8 mouse cellular contexts compared by ENCODE assay signal in the genomic region with DNA sequence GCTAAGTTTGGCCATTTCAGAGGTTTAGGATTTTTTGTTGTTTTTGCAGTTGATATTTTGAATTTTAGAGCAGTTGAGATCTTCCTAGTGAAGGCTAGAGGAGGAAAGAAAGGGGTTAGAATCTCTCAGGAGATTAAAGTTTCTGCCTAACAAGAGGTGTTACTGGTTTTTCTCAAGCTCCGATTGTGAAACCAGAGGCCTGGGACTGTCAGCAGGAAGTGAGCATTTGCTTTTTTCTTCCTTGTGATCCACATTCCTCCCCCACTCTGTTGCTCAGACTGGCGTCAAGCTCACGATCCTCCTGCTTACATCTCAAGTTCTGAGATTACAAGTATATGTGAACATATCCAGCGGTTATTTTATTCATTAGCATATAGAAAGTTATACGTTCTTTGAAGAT. TPM values are rescaled to one million over a fixed set of nuclear protein-coding genes. Genes with fewer than 3 reads are reported as not detected.
DNase-seq lines count a peak whose midpoint lies in the region; ATAC-seq and TF ChIP-seq lines count a peak whose summit lies in the region.

No protein-coding gene starts in this region.

- no peaks in the 10 kb centered on the region for H3K36me3 ChIP-seq in liver, embryonic 16.5 days (ENCODE audit: control insufficient read depth, insufficient read depth)
- H3K36me3 ChIP-seq in thymus, adult 2 months (ENCODE audit: control insufficient read depth, insufficient read depth, low read length): no peaks in the 10 kb centered on the region
- H3K36me3 ChIP-seq in forebrain, embryonic 14.5 days (ENCODE audit: control insufficient read depth, insufficient read depth, low read length): no peaks in the 10 kb centered on the region

- H3K4me2 ChIP-seq in liver, embryonic 16.5 days (ENCODE audit: low read depth, low read length): no peak overlapping the region
- no peak overlapping the region for H3K4me2 ChIP-seq in forebrain, embryonic 14.5 days (ENCODE audit: low read length)

- 0 out of 2 replicates have a peak overlapping the region, but pooled peaks have one; percentile 16 for H3K27ac ChIP-seq in liver, embryonic 16.5 days (ENCODE audit: low read length)
- H3K27ac ChIP-seq in thymus, adult 2 months (ENCODE audit: control insufficient read depth, insufficient read depth, low read length): no peak overlapping the region; the same call in 1 of the 2 replicates
- H3K27ac ChIP-seq in forebrain, embryonic 14.5 days (ENCODE audit: low read depth, low read length): no peak overlapping the region

- ATAC-seq in liver, embryonic 16.5 days (ENCODE audit: low read depth): no peak
- ATAC-seq in forebrain, embryonic 14.5 days: no peak

- no peak for TF ChIP-seq CTCF in thymus, adult 2 months (IDR thresholded peaks at IDR 0.05; ENCODE audit: borderline replicate concordance, control insufficient read depth, extremely low read depth, insufficient read depth, low read length, poor library complexity)

- intact Hi-C loops in left cerebral cortex, postnatal 4 days (cut with DNase I): no loop called here

- H3K9me3 ChIP-seq in liver, embryonic 16.5 days (replicated peaks; ENCODE audit: control insufficient read depth, low read length): no peaks in the 10 kb centered on the region
- no peaks in the 10 kb centered on the region for H3K9me3 ChIP-seq in forebrain, embryonic 14.5 days (replicated peaks; ENCODE audit: control insufficient read depth, low read length)

- no peak for TF ChIP-seq POLR2A in thymus, adult 2 months (IDR thresholded peaks at IDR 0.05; ENCODE audit: control insufficient read depth, extremely low read depth, insufficient read depth, low read length, poor library complexity)

- 38% methylated on average over 5 of the region's 5 CpGs for WGBS in liver, embryonic 16.5 days (ENCODE audit: insufficient replicate concordance)
- 28% methylated on average over 5 of the region's 5 CpGs for WGBS in thymus, adult 2 months
- 60% methylated on average over 5 of the region's 5 CpGs for WGBS in forebrain, embryonic 14.5 days

- DNase-seq in layer of hippocampus, adult 9-11 months: peak; percentile 46
- no peak for DNase-seq in layer of hippocampus, postnatal 10 days (ENCODE audit: low spot score in 2 of 2)
- DNase-seq in heart, adult 9 months (ENCODE audit: low spot score in 2 of 2): peak; percentile 30 to 41
- peak; percentile 29 for DNase-seq in thymus, adult 2 months
- no peak for DNase-seq in ovary, postnatal 14 days (ENCODE audit: low spot score)
- no peak for DNase-seq in left cerebral cortex, postnatal 4 days
- DNase-seq in forebrain, embryonic 14.5 days (ENCODE audit: low spot score): no peak

- peaks cover 3% of the 10 kb centered on the region for H3K4me1 ChIP-seq in liver, embryonic 16.5 days (ENCODE audit: control insufficient read depth, low read depth, low read length)
- H3K4me1 ChIP-seq in thymus, adult 2 months (replicated peaks; ENCODE audit: control insufficient read depth, insufficient read depth, low read length): peaks cover 2% of the 10 kb centered on the region; the same call in 1 of the 2 replicates
- H3K4me1 ChIP-seq in forebrain, embryonic 14.5 days (ENCODE audit: control insufficient read depth, insufficient read depth, low read length): no peaks in the 10 kb centered on the region

- H3K4me3 ChIP-seq in liver, embryonic 16.5 days (ENCODE audit: low read depth, low read length): no peak overlapping the region
- no peak overlapping the region for H3K4me3 ChIP-seq in thymus, adult 2 months (ENCODE audit: control insufficient read depth, insufficient read depth, low read length)
- H3K4me3 ChIP-seq in forebrain, embryonic 14.5 days (ENCODE audit: low read depth, low read length): no peak overlapping the region

- no peak overlapping the region for H3K9ac ChIP-seq in liver, embryonic 16.5 days (ENCODE audit: low read depth, low read length)
- H3K9ac ChIP-seq in forebrain, embryonic 14.5 days (ENCODE audit: low read length): no peak overlapping the region

- H3K27me3 ChIP-seq in liver, embryonic 16.5 days (ENCODE audit: control insufficient read depth, insufficient read depth, low read depth, low read length): no peaks in the 10 kb centered on the region
- H3K27me3 ChIP-seq in thymus, adult 2 months (ENCODE audit: control insufficient read depth, insufficient read depth, low read length): no peaks in the 10 kb centered on the region
- H3K27me3 ChIP-seq in forebrain, embryonic 14.5 days (replicated peaks; ENCODE audit: control insufficient read depth, insufficient read depth, low read length): no peaks in the 10 kb centered on the region

RNA-seq across cellular contexts. Expression of a gene that starts 5.0 kb away (rescaled TPM):
- total RNA-seq in layer of hippocampus, postnatal 10 days (2021): 10 to 100 TPM in 1 of 2 experiments, 1 to 10 TPM in 1; 9.0 to 10.8 TPM
- polyA plus RNA-seq in liver, embryonic 16.5 days (2015; fragmentation: Nextera tagmentation; extraction: Ambion mirVana): 2.2 and 2.6 TPM in 2 replicates
- 0.88 and 3.2 TPM in 2 replicates for polyA plus RNA-seq in thymus, adult 2 months (2012; rRNA removed)
- total RNA-seq in left cerebral cortex, postnatal 4 days (2021): 1 to 10 TPM; 2.4 to 2.8 TPM
- polyA plus RNA-seq in forebrain, embryonic 14.5 days (2014; fragmentation: Nextera tagmentation; extraction: Ambion mirVana): 0.68 and 0.74 TPM in 2 replicates

RNA-seq across cellular contexts. Expression of a gene that starts 24.6 kb away (rescaled TPM):
- under 1 TPM in 1 of 2 experiments, not detected in 1; 0.29 TPM for total RNA-seq in layer of hippocampus, postnatal 10 days (2021)
- polyA plus RNA-seq in liver, embryonic 16.5 days (2015; fragmentation: Nextera tagmentation; extraction: Ambion mirVana): 4.3 and 5.6 TPM in 2 replicates
- 1.9 and 2.7 TPM in 2 replicates for polyA plus RNA-seq in thymus, adult 2 months (2012; rRNA removed)
- under 1 TPM in 1 of 2 experiments, not detected in 1; 0.16 TPM for total RNA-seq in left cerebral cortex, postnatal 4 days (2021)
- polyA plus RNA-seq in forebrain, embryonic 14.5 days (2014; fragmentation: Nextera tagmentation; extraction: Ambion mirVana): 0.12 and 0.22 TPM in 2 replicates

Comparison
In these comparisons a context has a peak if more than half of its experiments do, and no peak if none do; other contexts are left out.
1. DNase-seq: peak in layer of hippocampus, adult 9-11 months (single experiment), heart, adult 9 months (2 of 2) and thymus, adult 2 months (single experiment); none in layer of hippocampus, postnatal 10 days (0 of 2), ovary, postnatal 14 days (single experiment), left cerebral cortex, postnatal 4 days (single experiment) and forebrain, embryonic 14.5 days (single experiment).